In the genomic region with DNA sequence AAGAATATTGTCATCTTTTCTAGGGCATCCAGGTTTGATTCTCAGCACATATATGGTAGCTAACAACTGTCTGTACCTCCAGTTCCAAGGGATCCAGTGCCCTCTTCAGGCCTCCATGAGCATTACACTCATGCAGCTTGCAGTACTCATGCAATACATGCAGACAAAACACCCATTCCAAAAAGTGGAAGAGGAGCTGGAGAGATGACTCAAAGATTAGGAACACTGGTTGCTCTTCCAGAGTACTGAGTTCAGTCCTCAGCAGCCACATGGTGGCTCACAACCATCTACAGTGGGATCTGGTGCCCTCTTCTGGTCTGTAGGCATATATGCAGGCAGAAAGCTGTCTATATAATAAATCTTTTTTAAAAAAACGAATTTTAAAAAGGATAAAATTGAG, we compare ENCODE assay signal across 12 mouse cellular contexts. TPM values are rescaled to one million over a fixed set of nuclear protein-coding genes. Genes with fewer than 3 reads are reported as not detected.
A peak's percentile ranks its signal among the peaks of the same experiment; 100 is the strongest.
DNase-seq lines count a peak whose midpoint lies in the region; ATAC-seq and TF ChIP-seq lines count a peak whose summit lies in the region.
"Had no signal": no experiment of that assay in that cellular context is flagged by ENCODE, and none has a peak within 500 bp of the region (broad histone marks: within the 10 kb centered on the region; RNA-seq: fewer than 3 reads in every experiment).

No protein-coding gene starts in this region.

- no peak overlapping the region for H3K4me3 ChIP-seq in heart, adult 2 months
- H3K4me3 ChIP-seq in G1E (ENCODE audit: low read depth, low read length): no peak overlapping the region
- H3K4me3 ChIP-seq: forebrain, embryonic 13.5 days; limb, embryonic 15.5 days had no signal

- WGBS in heart, adult 2 months: 52% methylated on average over 1 of the region's 1 CpGs

- TF ChIP-seq POLR2A in heart, adult 2 months (IDR thresholded peaks at IDR 0.05; ENCODE audit: insufficient read depth, low read depth, low read length): no peak

- DNase-seq in heart, adult 2 months: no peak
- DNase-seq in heart, adult 18-20 months: no peak
- DNase-seq in 416B (ENCODE audit: low read depth) (peak; percentile 38), G1E (ENCODE audit: low spot score) (no peak)
- no peak for DNase-seq in frontal cortex, adult 2 months (ENCODE audit: extremely low spot score in 1 of 2, low spot score in 1 of 2)
- DNase-seq in Muller cell, postnatal 12 days (ENCODE audit: inconsistent ontology term): no peak
- no peak for DNase-seq in frontal cortex, postnatal 14 days (ENCODE audit: low spot score in 2 of 2)
- DNase-seq: right cerebral cortex, postnatal 14 days had no signal

- no peaks in the 10 kb centered on the region for H3K36me3 ChIP-seq in heart, adult 2 months (ENCODE audit: control insufficient read depth, insufficient read depth, low read length)
- H3K36me3 ChIP-seq in G1E (replicated peaks): no peaks in the 10 kb centered on the region
- H3K36me3 ChIP-seq: limb, embryonic 15.5 days had no signal

- H3K9me3 ChIP-seq in G1E (replicated peaks): peaks cover 4% of the 10 kb centered on the region
- H3K9me3 ChIP-seq: forebrain, embryonic 13.5 days; limb, embryonic 15.5 days had no signal

- H3K9ac ChIP-seq in heart, adult 2 months (ENCODE audit: low read depth, low read length): no peak overlapping the region
- H3K9ac ChIP-seq: forebrain, embryonic 13.5 days; limb, embryonic 15.5 days had no signal

- no peak for TF ChIP-seq EP300 in heart, adult 2 months (IDR thresholded peaks at IDR 0.05; ENCODE audit: insufficient read depth, low read depth, low read length)

- intact Hi-C loops in heart, adult 2 months (cut with DNase I): loop anchor here (5.0 kb wide), 1 partner anchor 37 kb away; no protein-coding TSS in a partner anchor

- TF ChIP-seq CTCF in heart, adult 2 months (IDR thresholded peaks at IDR 0.05): peak; percentile 55
- peak; percentile 43; the same call in 1 of the 2 replicates for TF ChIP-seq CTCF in G1E (IDR thresholded peaks at IDR 0.05; ENCODE audit: low read depth, low read length)

- H3K27ac ChIP-seq in heart, adult 2 months: no peak overlapping the region
- H3K27ac ChIP-seq: forebrain, embryonic 13.5 days; hindbrain, postnatal 0 days; limb, embryonic 15.5 days had no signal

- H3K79me2 ChIP-seq in heart, adult 2 months (replicated peaks; ENCODE audit: control insufficient read depth, insufficient read depth, low read length): no peaks in the 10 kb centered on the region

- H3K27me3 ChIP-seq in heart, adult 2 months (ENCODE audit: control insufficient read depth, insufficient read depth, low read length): no peaks in the 10 kb centered on the region
- H3K27me3 ChIP-seq in G1E (ENCODE audit: insufficient read depth, low read length): no peaks in the 10 kb centered on the region
- H3K27me3 ChIP-seq: forebrain, embryonic 13.5 days; limb, embryonic 15.5 days had no signal

- no peaks in the 10 kb centered on the region; the same call in 1 of the 2 replicates for H3K4me1 ChIP-seq in heart, adult 2 months (ENCODE audit: control insufficient read depth, insufficient read depth, low read length)
- no peaks in the 10 kb centered on the region for H3K4me1 ChIP-seq in G1E (ENCODE audit: insufficient read depth, low read depth, low read length)
- H3K4me1 ChIP-seq: forebrain, embryonic 13.5 days; limb, embryonic 15.5 days had no signal

- 0 out of 2 replicates have a peak, but pooled peaks have one; percentile 29 for ATAC-seq in G1E (ENCODE audit: extremely low read depth, insufficient number of reproducible peaks, low FRiP score, poor library complexity, severe bottlenecking)
- peak; percentile 51 for ATAC-seq in inflammation-experienced regulatory T-cells, adult 6 months
- ATAC-seq: forebrain, embryonic 13.5 days; hindbrain, postnatal 0 days had no signal

RNA-seq across cellular contexts. Expression of gene Slc39a10, which starts 21.7 kb away (rescaled TPM):
- total RNA-seq in heart, adult 2 months (2021): 10 to 100 TPM in 1 of 2 experiments, 1 to 10 TPM in 1; 9.2 to 10.3 TPM
- polyA plus RNA-seq in heart, adult 2 months (2012; rRNA removed): 3.5 and 6.7 TPM in 2 replicates
- total RNA-seq in heart, adult 18-20 months (2021): 1 to 10 TPM; 8.3 to 9.3 TPM
- total RNA-seq in G1E (2014; fragmentation: Nextera tagmentation): 76.0 and 84.7 TPM in 2 replicates
- 27.1 and 30.8 TPM in 2 replicates for total RNA-seq in G1E (2017)
- 1.7 and 2.8 TPM in 2 replicates for polyA plus RNA-seq in G1E (2012)
- polyA plus RNA-seq in inflammation-experienced regulatory T-cells, adult 6 months (2017; shearing (Covaris generic)): 10 to 100 TPM; 12.0 to 16.0 (median 14.8) TPM
- 68.3 and 82.6 TPM in 2 replicates for polyA plus RNA-seq in frontal cortex, adult 2 months (2012; rRNA removed)
